Mouse (Mus musculus) lung, adult 2 months (tissue): Measurements from ENCODE around the gene Cul4a. TPM values are rescaled to one million over a fixed set of nuclear protein-coding genes. Genes with fewer than 3 reads are reported as not detected.

Experiments
- DNase-seq: peaks from one replicate; pipeline ENCODE4 v3.0.0; 2022
- H3K4me1 ChIP-seq: fragments of 200-500 bp; 2 replicates; pipeline ENCODE4 v1.6.1; 2011; ENCODE audit warnings: low read length; ENCODE audit not compliant: control insufficient read depth, insufficient read depth
- H3K4me3 ChIP-seq: fragments of 200-500 bp; replicated peaks from 2 replicates; pipeline ENCODE3; 2011; ENCODE audit warnings: low read depth, mild to moderate bottlenecking, control low read depth, low read length; ENCODE audit errors: extremely low read depth
- CTCF ChIP-seq: fragments of 200-500 bp; IDR thresholded peaks from 2 replicates; pipeline ENCODE4 v1.5.1; 2011; ENCODE audit warnings: mild to moderate bottlenecking, low read length, control low read depth; ENCODE audit not compliant: insufficient read depth
- POLR2A ChIP-seq: fragments of 200-500 bp; IDR thresholded peaks from 2 replicates; pipeline ENCODE4 v1.6.1; 2011; ENCODE audit warnings: low read depth, mild to moderate bottlenecking, control low read depth, low read length, borderline replicate concordance; ENCODE audit errors: extremely low read depth
- WGBS: fragments of 180-500 bp; shearing (Covaris S2); methylation state at CpG from one replicate; pipeline ENCODE4 v1.1.7; 2018; 5-methylcytosine and 5-hydroxymethylcytosine counted together
- polyA plus RNA-seq: library from polyadenylated mRNA; depleted of rRNA; stranded (reverse); fragments of >200 nt; gene quantifications from 2 replicates; pipeline ENCODE4 v1.2.3, GENCODE M21; 2012

Cul4a gene
- polyA plus RNA-seq, 1 experiment, result 41.4 TPM

GRCm38 (mm10) chr8:13175650-13176049 lies 70.2 kb downstream of the Cul4a start:
- DNase-seq, result no peak
- WGBS, result 82% methylated on average over 1 of the region's 1 CpGs
- H3K4me3 ChIP-seq, result no peak overlapping the region
- H3K4me1 ChIP-seq, result peaks cover 4% of the 10 kb centered on the region; the same call in 1 of the 2 replicates
- TF ChIP-seq CTCF (no peak), POLR2A (no peak)

GRCm38 (mm10) chr8:13177173-13177852 lies 71.9 kb downstream of the Cul4a start:
- WGBS, result 87% methylated on average over 7 of the region's 7 CpGs
- DNase-seq, result no peak
- no peak overlapping the region for H3K4me3 ChIP-seq
- TF ChIP-seq CTCF, result no peak
- TF ChIP-seq POLR2A, result no peak
- peaks cover 4% of the 10 kb centered on the region; the same call in 1 of the 2 replicates for H3K4me1 ChIP-seq

- 82% methylated on average over 5 of the region's 5 CpGs for WGBS
- peaks cover 4% of the 10 kb centered on the region; the same call in 1 of the 2 replicates for H3K4me1 ChIP-seq
- TF ChIP-seq POLR2A, result no peak
- TF ChIP-seq CTCF, result no peak
- no peak overlapping the region for H3K4me3 ChIP-seq
- DNase-seq, result no peak
Measured at GRCm38 (mm10) chr8:13178137-13178536, 72.7 kb downstream of the Cul4a start.

GRCm38 (mm10) chr8:13179482-13179881 lies 74.1 kb downstream of the Cul4a start:
- 72% methylated on average over 6 of the region's 6 CpGs for WGBS
- H3K4me3 ChIP-seq, result no peak overlapping the region
- peaks cover 4% of the 10 kb centered on the region; the same call in 1 of the 2 replicates for H3K4me1 ChIP-seq
- TF ChIP-seq POLR2A, result no peak
- TF ChIP-seq CTCF, result no peak
- no peak for DNase-seq

- TF ChIP-seq POLR2A (no peak), CTCF (no peak)
- Histone ChIP-seq H3K4me1 (peaks cover 4% of the 10 kb centered on the region; the same call in 1 of the 2 replicates), H3K4me3 (no peak overlapping the region)
- WGBS, result 61% methylated on average over 7 of the region's 7 CpGs
- DNase-seq, result no peak
Measured at GRCm38 (mm10) chr8:13179948-13180347, 74.5 kb downstream of the Cul4a start.

- TF ChIP-seq POLR2A, result no peak
- peaks cover 4% of the 10 kb centered on the region; the same call in 1 of the 2 replicates for H3K4me1 ChIP-seq
- WGBS, result 55% methylated on average over 9 of the region's 9 CpGs
- no peak for DNase-seq
- H3K4me3 ChIP-seq, result no peak overlapping the region
Measured at GRCm38 (mm10) chr8:13180408-13180807, 75.0 kb downstream of the Cul4a start.

- no peak for DNase-seq
- Histone ChIP-seq H3K4me3 (no peak overlapping the region), H3K4me1 (peaks cover 4% of the 10 kb centered on the region; the same call in 1 of the 2 replicates)
- 61% methylated on average over 18 of the region's 18 CpGs for WGBS
- TF ChIP-seq CTCF (no peak), POLR2A (no peak)
Measured at GRCm38 (mm10) chr8:13180911-13181690, 75.7 kb downstream of the Cul4a start.

- DNase-seq, result no peak
- WGBS, result 50% methylated on average over 2 of the region's 2 CpGs
- Histone ChIP-seq H3K4me1 (peaks cover 4% of the 10 kb centered on the region; the same call in 1 of the 2 replicates), H3K4me3 (no peak overlapping the region)
- no peak for TF ChIP-seq POLR2A
- TF ChIP-seq CTCF, result no peak
Measured at GRCm38 (mm10) chr8:13181691-13181976, 76.2 kb downstream of the Cul4a start.

- H3K4me1 ChIP-seq, result no peaks in the 10 kb centered on the region; the same call in 1 of the 2 replicates
- TF ChIP-seq POLR2A, result no peak
- no peak for TF ChIP-seq CTCF
- no peak overlapping the region for H3K4me3 ChIP-seq
- no peak for DNase-seq
- 57% methylated on average over 8 of the region's 8 CpGs for WGBS
Measured at GRCm38 (mm10) chr8:13186819-13187218, 81.4 kb downstream of the Cul4a start.
